Mouse (Mus musculus): ENCODE results near the gene Olfr805. TPM values are rescaled to one million over a fixed set of nuclear protein-coding genes. Genes with fewer than 3 reads are reported as not detected.

Gene Olfr805
- not detected in 2 replicates for polyA plus RNA-seq (2012; rRNA removed)

DNA sequence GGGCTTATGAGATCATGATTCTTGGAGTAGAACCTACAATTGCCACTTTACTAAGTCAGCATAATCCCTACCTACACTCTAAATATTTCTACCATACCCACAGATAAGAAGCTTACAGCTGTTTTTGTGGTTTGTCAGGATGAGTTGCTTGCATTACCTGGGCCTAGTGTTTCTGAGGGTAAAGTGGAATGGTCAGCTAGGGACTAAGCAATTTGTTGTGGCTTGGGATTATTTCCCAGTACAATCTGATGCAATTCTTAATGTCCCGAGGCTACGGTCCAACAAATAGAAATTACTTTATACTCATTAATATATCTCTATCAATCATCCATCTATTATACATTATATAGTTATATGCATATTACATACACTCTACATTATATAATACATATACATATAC, at the start of gene Olfr805:
Gene Olfr805 (minus strand): TSS at position 101 of the 400 bp plus-strand sequence.

DNA sequence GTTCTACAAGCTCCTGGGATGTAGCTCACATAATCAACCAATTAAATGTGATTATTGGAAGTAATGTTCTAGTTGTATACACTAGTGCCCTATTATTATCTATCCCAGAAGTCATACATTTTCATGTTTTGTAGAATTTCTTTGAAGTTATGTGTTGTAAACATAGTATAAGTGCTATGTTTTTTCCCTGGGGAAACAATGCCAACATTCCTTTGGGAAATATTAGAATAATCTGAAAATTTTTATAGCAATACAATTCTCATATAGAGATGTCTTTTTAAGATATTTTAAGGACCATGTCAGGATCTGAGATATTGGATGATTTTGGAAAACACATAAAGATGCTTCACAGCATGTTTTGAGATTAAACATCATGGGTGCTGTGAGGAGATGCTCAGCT, 45.2 kb upstream of the Olfr805 start, which contains the start of gene Olfr809:
Gene Olfr809 (plus strand): TSS at position 301 of the 400 bp plus-strand sequence.

DNA sequence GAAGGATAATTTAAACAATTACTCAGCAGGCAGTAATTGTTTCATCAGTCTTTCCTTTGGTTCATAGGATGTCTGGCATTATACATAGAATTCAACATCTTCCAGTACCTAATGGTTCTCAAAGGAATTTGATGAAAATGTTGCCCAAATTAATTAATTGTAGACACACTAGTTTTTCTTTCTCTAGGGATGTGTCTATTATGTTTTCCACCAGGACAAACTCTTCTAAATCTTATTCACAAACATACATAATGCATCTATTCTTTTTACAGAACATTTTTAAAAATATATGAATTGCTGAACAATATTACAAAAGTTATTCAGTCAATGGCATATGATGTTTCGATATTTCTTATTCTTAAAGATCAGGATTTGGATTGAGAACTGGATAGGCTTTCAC, 36.0 kb upstream of the Olfr805 start, which contains the start of gene Olfr808:
Gene Olfr808 (plus strand): TSS at position 301 of the 400 bp plus-strand sequence.

GRCm38 (mm10) chr10:129757693-129758092, 28.5 kb upstream of the Olfr805 start, which contains the start of gene Olfr807:
Gene Olfr807 (minus strand): TSS chr10:129757793.

GRCm38 (mm10) chr10:129741821-129742220, 12.6 kb upstream of the Olfr805 start, which contains the start of gene Olfr806:
Gene Olfr806 (minus strand): TSS chr10:129741921.

DNA sequence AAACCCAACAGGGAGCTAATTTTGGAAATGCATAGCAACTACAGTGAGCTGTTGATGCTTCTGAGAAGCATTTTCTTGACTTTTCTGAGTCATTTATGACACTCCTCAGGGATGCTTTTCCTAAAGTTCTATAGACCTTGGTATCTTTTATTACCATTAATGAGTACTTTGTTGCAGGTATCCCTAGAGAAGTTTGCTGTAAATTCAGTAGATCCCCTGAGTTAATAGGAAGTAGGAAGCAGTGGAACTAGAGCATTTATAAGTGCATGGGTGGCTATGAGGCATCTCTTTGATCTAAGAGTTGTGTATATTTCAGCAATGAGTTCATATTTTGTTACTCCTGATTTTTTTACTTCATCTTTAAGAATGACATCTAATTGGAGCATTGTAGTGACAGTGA, 26.3 kb downstream of the Olfr805 start, which contains the start of gene Olfr804:
Gene Olfr804 (plus strand): TSS at position 301 of the 400 bp plus-strand sequence.

DNA sequence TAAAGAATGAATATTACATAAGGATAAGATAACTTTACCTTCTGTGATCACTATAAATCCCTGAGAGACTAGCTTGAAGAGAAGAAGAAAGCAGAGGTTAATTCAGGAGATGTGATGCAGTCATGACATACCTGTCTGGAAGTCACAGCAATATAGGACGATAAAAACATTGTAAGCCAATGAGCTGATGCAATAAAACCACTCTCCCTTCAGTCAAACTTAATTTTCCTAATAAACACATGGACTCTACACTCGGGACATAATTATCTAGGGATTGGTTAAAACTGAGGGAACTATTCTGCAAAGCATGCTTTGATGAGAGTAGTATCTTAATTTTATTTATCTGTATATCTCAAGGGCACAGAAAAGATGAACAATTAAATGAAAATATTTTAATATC, 35.0 kb downstream of the Olfr805 start, which contains the start of gene Olfr803:
Gene Olfr803 (minus strand): TSS at position 101 of the 400 bp plus-strand sequence.

DNA sequence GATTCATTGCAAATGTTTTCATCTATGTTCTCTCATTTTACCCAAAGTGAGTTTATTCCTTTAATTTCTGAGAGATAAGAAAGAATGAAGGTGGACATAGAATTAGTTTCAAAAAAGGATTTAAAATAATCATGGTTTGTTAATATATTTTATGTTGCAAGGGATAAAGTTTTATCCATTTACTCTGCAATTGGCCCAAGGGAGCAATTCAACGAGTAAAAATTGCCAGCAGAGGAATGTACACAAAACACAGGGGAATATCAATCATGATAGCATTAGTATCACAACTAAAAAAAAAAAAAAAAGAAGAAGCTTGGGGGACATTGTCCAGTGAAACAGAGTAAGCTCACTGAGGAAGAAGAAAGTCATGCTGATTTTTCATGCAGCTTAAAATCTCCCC, 41.1 kb downstream of the Olfr805 start, which contains the start of gene Olfr802:
Gene Olfr802 (minus strand): TSS at position 101 of the 400 bp plus-strand sequence.

GRCm38 (mm10) chr10:129673765-129674164, 55.4 kb downstream of the Olfr805 start, which contains the start of gene Olfr801:
Gene Olfr801 (minus strand): TSS chr10:129673865.

Other genes with a start within 250 kb of the Olfr805 start
- not detected in 2 replicates for gene Olfr789, start 244.6 kb downstream of the Olfr805 start, polyA plus RNA-seq (2012; rRNA removed)
- gene Olfr790, start 230.9 kb downstream of the Olfr805 start, polyA plus RNA-seq (2012; rRNA removed), result not detected in 2 replicates
- not detected in 2 replicates for gene Olfr791, start 207.6 kb downstream of the Olfr805 start, polyA plus RNA-seq (2012; rRNA removed)
- not detected in 2 replicates for gene Olfr792, start 190.2 kb downstream of the Olfr805 start, polyA plus RNA-seq (2012; rRNA removed)
- not detected in 2 replicates for gene Olfr794, start 161.7 kb downstream of the Olfr805 start, polyA plus RNA-seq (2012; rRNA removed)
- gene Olfr796, start 116.8 kb downstream of the Olfr805 start, polyA plus RNA-seq (2012; rRNA removed), result not detected in 2 replicates
- not detected in 2 replicates for gene Olfr798, start 101.4 kb downstream of the Olfr805 start, polyA plus RNA-seq (2012; rRNA removed)
- gene Olfr799, start 91.9 kb downstream of the Olfr805 start, polyA plus RNA-seq (2012; rRNA removed), result not detected in 2 replicates
- not detected in 2 replicates for gene Olfr800, start 71.7 kb downstream of the Olfr805 start, polyA plus RNA-seq (2012; rRNA removed)
- gene Olfr801, start 55.5 kb downstream of the Olfr805 start, polyA plus RNA-seq (2012; rRNA removed), result not detected in 2 replicates
- gene Olfr802, start 41.2 kb downstream of the Olfr805 start, polyA plus RNA-seq (2012; rRNA removed), result not detected in 2 replicates
- not detected in 2 replicates for gene Olfr803, start 35.1 kb downstream of the Olfr805 start, polyA plus RNA-seq (2012; rRNA removed)
- not detected in 2 replicates for gene Olfr804, start 26.2 kb downstream of the Olfr805 start, polyA plus RNA-seq (2012; rRNA removed)
- gene Olfr806, start 12.5 kb upstream of the Olfr805 start, polyA plus RNA-seq (2012; rRNA removed), result not detected in 2 replicates
- gene Olfr807, start 28.4 kb upstream of the Olfr805 start, polyA plus RNA-seq (2012; rRNA removed), result not detected in 2 replicates
- not detected in 2 replicates for gene Olfr808, start 36.1 kb upstream of the Olfr805 start, polyA plus RNA-seq (2012; rRNA removed)
- gene Olfr809, start 45.3 kb upstream of the Olfr805 start, polyA plus RNA-seq (2012; rRNA removed), result not detected in 2 replicates
- gene Olfr810, start 65.5 kb upstream of the Olfr805 start, polyA plus RNA-seq (2012; rRNA removed), result not detected in 2 replicates
- not detected in 2 replicates for gene Olfr811, start 75.0 kb upstream of the Olfr805 start, polyA plus RNA-seq (2012; rRNA removed)
- gene Olfr812, start 116.7 kb upstream of the Olfr805 start, polyA plus RNA-seq (2012; rRNA removed), result not detected in 2 replicates
- gene Olfr813, start 126.0 kb upstream of the Olfr805 start, polyA plus RNA-seq (2012; rRNA removed), result not detected in 2 replicates
- not detected in 2 replicates for gene Olfr814, start 150.5 kb upstream of the Olfr805 start, polyA plus RNA-seq (2012; rRNA removed)
- gene Olfr815, start 176.5 kb upstream of the Olfr805 start, polyA plus RNA-seq (2012; rRNA removed), result not detected in 2 replicates
- not detected in 2 replicates for gene Olfr816, start 186.2 kb upstream of the Olfr805 start, polyA plus RNA-seq (2012; rRNA removed)
- gene Olfr818, start 219.7 kb upstream of the Olfr805 start, polyA plus RNA-seq (2012; rRNA removed), result not detected in 2 replicates
- gene Olfr819, start 237.9 kb upstream of the Olfr805 start, polyA plus RNA-seq (2012; rRNA removed), result not detected in 2 replicates
- gene Olfr247, start 246.8 kb upstream of the Olfr805 start, polyA plus RNA-seq (2012; rRNA removed), result not detected in 2 replicates